Mouse (Mus musculus): ENCODE measurements around the gene D10Wsu102e.

GRCm38 (mm10) chr10:83360356-83360755 is 335 bp downstream of the D10Wsu102e start:
- TF ChIP-seq POLR2A (IDR thresholded peaks at IDR 0.05; ENCODE audit: insufficient read depth, low read length) (no peak), CTCF (IDR thresholded peaks at IDR 0.05; ENCODE audit: low read depth, low read length) (no peak), EP300 (IDR thresholded peaks at IDR 0.05; ENCODE audit: insufficient read depth, low read depth, low read length) (no peak)

Measured in ES-Bruce4 (cell line).